Mouse (Mus musculus): ENCODE measurements at regions not wholly inside any gene's neighbourhood (a gene's known extent, or its start where the extent isn't known, plus 50 kb on each side); places are given as distances from the start of the nearest gene placed in this dataset.

DNA sequence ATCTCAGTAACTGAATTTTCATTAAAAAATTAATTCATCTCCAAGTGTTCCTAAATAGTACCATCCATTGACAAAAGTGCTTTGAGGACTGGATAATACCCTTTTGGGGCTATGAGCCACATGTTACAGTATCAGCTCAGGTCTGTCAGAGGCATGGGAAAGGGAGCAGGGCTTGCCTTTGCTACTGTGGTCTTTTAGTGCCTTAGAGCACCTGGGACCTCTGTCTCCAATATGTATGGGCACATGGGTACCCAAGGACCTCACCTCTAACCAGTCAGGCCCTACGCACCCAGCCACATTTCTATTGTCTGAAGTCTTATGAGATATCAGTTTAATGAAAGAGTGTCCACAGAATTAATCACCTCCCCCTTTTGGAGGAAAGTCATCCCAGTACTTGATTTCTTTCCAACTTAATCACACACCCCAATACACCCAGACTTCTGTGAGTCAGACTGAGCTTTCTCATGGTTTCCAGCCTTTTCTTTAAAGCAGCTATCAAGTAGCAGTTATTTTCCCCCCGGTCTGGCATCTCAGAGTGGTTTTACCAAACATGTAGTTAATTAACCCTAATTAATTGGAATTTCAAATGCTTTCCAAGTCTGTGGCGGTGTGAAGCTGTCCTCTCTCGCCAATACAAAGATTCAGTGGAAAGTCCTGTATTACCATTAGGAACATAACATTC, 498.7 kb upstream of the Camk1g start:
- H3K27me3 ChIP-seq (ENCODE audit: control insufficient read depth), result no peaks in the 10 kb centered on the region
- H3K4me1 ChIP-seq (ENCODE audit: control insufficient read depth), result no peaks in the 10 kb centered on the region
- peaks cover 2% of the 10 kb centered on the region; the same call in 1 of the 2 replicates for H3K9me3 ChIP-seq (ENCODE audit: control insufficient read depth, low read length)
- TF ChIP-seq GATA1 (IDR thresholded peaks at IDR 0.05; ENCODE audit: low read length) (no peak), TAL1 (IDR thresholded peaks at IDR 0.05; ENCODE audit: low read length) (no peak)
- H3K36me3 ChIP-seq (ENCODE audit: control insufficient read depth), result no peaks in the 10 kb centered on the region
- H3K4me3 ChIP-seq (replicated peaks), result no peak overlapping the region

DNA sequence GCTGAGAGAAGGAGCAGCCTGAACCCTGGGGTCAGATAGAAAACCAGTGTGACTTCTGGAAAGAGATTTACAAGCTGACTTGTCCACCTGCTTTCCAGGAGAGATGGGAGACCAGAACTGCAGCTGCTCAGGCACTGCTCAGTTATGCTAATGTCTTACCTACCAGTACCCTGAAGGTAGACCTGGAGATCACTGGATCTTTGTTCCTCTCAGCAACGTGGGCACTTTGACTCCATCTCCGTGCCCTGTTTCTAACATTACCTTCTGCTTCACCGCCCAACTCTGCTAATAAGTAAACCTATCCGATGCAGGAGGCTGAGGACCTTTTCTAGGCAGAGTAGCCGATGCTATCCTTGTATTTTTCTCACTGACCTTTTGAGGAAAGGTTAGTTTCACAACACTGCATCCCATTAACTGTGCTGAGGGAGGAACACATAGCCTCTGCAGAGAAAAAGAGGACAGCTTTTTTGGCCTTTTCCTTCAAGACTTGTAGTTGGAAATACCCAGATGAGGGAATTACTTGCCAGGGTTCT, 490.7 kb upstream of the Camk1g start:
- H3K36me3 ChIP-seq (ENCODE audit: control insufficient read depth), result no peaks in the 10 kb centered on the region
- no peak overlapping the region for H3K4me3 ChIP-seq (replicated peaks)
- no peaks in the 10 kb centered on the region for H3K4me1 ChIP-seq (ENCODE audit: control insufficient read depth)
- no peaks in the 10 kb centered on the region for H3K9me3 ChIP-seq (ENCODE audit: control insufficient read depth, low read length)
- no peaks in the 10 kb centered on the region for H3K27me3 ChIP-seq (ENCODE audit: control insufficient read depth)
- no peak for TF ChIP-seq GATA1 (IDR thresholded peaks at IDR 0.05; ENCODE audit: low read length)
- TF ChIP-seq TAL1 (IDR thresholded peaks at IDR 0.05; ENCODE audit: low read length), result no peak

DNA sequence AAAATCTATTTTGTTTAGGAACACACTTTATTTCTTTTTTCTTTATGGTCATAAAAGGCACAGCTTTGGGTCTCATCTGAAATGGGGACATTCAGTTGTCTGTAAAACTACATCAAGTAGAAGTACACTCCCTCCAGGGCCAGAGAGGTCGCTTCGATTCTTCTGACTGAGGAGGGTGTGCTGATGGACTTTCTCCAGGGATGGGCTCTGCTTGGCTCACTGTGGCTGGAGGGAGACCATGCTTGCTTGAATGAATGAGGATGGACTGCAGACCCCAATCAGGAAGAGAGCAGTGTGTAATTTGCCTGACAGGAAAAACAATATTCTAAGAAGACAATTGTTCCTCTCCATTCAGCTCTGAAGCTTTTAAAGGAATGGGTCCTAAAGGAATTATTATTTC, 490.3 kb upstream of the Camk1g start:
- Histone ChIP-seq H3K36me3 (ENCODE audit: control insufficient read depth) (no peaks in the 10 kb centered on the region), H3K27me3 (ENCODE audit: control insufficient read depth) (no peaks in the 10 kb centered on the region), H3K9me3 (ENCODE audit: control insufficient read depth, low read length) (no peaks in the 10 kb centered on the region), H3K4me1 (ENCODE audit: control insufficient read depth) (no peaks in the 10 kb centered on the region), H3K4me3 (replicated peaks) (no peak overlapping the region)
- TF ChIP-seq GATA1 (IDR thresholded peaks at IDR 0.05; ENCODE audit: low read length), result no peak
- TF ChIP-seq TAL1 (IDR thresholded peaks at IDR 0.05; ENCODE audit: low read length), result no peak

DNA sequence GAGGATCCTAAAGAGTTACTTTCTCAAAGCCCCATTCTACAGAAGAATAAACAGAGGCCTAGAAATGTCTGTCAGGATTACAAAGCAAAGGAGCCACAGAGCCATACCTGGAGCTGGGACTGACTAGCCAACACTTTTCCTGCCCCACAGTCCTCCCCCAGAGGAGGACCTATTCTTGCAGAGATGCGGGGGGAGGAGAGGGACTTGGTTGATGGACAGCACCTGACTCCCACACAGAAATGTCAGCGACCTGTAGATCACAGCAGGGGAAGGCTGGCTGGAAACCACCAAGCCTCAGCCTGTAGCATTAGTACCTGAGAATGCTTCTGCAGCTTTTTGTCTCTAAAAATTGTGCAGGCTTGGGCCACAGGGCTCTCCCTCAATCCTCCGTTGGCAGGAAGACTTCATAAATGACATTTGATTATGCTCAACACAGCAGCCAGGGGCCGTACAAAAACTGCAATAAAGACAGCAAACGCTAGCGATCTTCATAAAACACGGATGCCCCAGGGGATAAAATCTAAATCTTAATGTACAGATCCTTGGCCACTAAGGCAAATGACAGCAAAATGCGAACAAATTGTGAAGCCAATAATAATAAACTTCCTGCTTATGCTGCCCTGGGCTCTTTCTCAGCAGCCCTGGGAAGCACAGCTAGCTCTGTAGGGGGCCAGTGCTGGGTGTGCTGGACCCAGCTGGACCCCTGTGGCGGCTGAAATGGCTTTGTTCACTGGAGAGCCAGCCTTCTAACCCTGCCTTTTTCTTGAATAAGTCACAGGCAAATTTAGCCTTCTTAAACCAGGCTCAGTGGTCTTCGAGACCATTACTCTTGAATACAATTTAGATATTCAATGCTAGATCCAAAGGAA, 489.4 kb upstream of the Camk1g start:
- Histone ChIP-seq H3K4me1 (ENCODE audit: control insufficient read depth) (no peaks in the 10 kb centered on the region), H3K9me3 (ENCODE audit: control insufficient read depth, low read length) (no peaks in the 10 kb centered on the region), H3K27me3 (ENCODE audit: control insufficient read depth) (no peaks in the 10 kb centered on the region), H3K36me3 (ENCODE audit: control insufficient read depth) (no peaks in the 10 kb centered on the region), H3K4me3 (replicated peaks) (no peak overlapping the region)
- no peak for TF ChIP-seq GATA1 (IDR thresholded peaks at IDR 0.05; ENCODE audit: low read length)
- TF ChIP-seq TAL1 (IDR thresholded peaks at IDR 0.05; ENCODE audit: low read length), result no peak

DNA sequence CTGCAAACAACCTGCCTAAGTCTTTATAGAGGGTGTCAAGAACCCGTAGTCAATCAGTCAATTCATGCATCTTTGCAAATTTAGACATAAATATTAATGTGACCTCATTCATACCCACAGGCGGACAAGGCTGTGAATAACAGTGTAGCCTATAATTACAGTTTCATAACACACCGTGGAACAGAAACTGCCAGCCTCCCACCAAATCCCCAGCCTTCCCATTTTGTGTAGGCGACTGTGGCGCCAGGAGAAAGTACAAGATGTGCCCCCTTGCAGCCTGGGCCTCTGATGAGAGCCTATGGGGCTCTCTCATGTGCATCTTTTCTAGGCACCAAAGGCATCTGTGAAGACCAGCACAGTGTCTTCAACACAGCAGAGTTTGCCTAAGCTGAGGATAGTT, 477.8 kb upstream of the Camk1g start:
- Histone ChIP-seq H3K4me3 (replicated peaks) (no peak overlapping the region), H3K27me3 (ENCODE audit: control insufficient read depth) (no peaks in the 10 kb centered on the region), H3K36me3 (ENCODE audit: control insufficient read depth) (no peaks in the 10 kb centered on the region), H3K9me3 (ENCODE audit: control insufficient read depth, low read length) (no peaks in the 10 kb centered on the region; the same call in 1 of the 2 replicates), H3K4me1 (ENCODE audit: control insufficient read depth) (no peaks in the 10 kb centered on the region)
- no peak for TF ChIP-seq TAL1 (IDR thresholded peaks at IDR 0.05; ENCODE audit: low read length)
- no peak for TF ChIP-seq GATA1 (IDR thresholded peaks at IDR 0.05; ENCODE audit: low read length)

DNA sequence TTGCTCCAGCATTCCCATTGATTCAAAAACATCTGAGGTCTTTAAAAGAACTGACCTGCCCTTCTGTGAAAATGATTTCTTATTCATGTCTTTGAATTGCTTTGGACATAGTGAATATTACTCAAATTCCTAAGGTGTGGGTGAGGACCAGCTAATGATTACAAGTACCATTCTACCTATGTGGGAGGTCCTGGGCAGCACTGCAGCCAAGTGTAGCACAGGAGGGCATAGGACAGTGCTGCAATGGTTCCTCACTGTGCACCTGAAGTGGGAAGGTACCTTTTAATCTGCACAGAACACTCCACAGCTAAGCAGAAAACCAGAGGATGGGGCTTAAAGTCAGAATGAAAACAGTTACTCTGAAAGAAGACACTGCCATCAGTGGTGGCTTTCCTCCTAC, 474.8 kb upstream of the Camk1g start:
- Histone ChIP-seq H3K4me1 (ENCODE audit: control insufficient read depth) (no peaks in the 10 kb centered on the region), H3K27me3 (ENCODE audit: control insufficient read depth) (no peaks in the 10 kb centered on the region), H3K9me3 (ENCODE audit: control insufficient read depth, low read length) (no peaks in the 10 kb centered on the region), H3K36me3 (ENCODE audit: control insufficient read depth) (no peaks in the 10 kb centered on the region), H3K4me3 (replicated peaks) (no peak overlapping the region)
- TF ChIP-seq TAL1 (IDR thresholded peaks at IDR 0.05; ENCODE audit: low read length) (no peak), GATA1 (IDR thresholded peaks at IDR 0.05; ENCODE audit: low read length) (no peak)

DNA sequence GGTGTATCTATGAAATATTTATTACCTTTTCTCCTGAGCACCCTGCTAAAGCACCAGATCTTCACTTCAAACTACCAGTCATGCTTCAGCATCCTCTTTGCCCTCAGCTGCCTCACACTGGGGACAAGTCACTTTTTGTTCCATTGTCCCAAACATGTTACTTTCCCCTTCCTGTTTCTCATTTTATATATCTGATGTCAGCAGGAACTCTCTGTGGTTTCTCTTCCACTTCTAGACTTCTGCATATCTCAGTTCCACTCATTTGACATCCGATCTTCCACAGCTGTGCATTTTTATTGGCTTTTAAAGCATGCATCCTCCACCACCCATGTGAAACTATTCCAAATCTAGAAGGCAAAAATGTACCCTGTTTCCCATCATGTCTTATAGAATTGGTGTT, 474.4 kb upstream of the Camk1g start:
- H3K27me3 ChIP-seq (ENCODE audit: control insufficient read depth), result no peaks in the 10 kb centered on the region
- TF ChIP-seq GATA1 (IDR thresholded peaks at IDR 0.05; ENCODE audit: low read length), result no peak
- TF ChIP-seq TAL1 (IDR thresholded peaks at IDR 0.05; ENCODE audit: low read length), result no peak
- no peak overlapping the region for H3K4me3 ChIP-seq (replicated peaks)
- H3K4me1 ChIP-seq (ENCODE audit: control insufficient read depth), result no peaks in the 10 kb centered on the region
- no peaks in the 10 kb centered on the region for H3K36me3 ChIP-seq (ENCODE audit: control insufficient read depth)
- no peaks in the 10 kb centered on the region for H3K9me3 ChIP-seq (ENCODE audit: control insufficient read depth, low read length)

DNA sequence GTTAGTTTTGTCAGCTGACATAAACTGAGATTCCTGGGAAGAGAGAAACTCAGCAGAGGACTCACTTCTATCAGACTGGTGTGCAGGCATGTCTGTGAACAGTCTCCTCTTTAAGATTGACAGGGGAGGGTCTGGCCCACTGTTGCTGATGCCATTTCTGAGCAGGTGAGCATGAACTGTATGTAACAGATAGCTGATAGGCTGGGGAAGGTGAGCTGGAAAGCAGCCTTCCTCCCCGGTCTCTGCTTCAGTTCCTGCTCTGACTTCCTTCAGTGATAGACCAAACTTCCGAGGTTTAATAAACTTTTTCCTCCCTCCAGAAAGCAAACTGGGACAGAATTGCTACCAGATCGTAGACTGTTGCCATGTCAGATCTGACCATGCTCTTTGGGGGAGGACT, 430.9 kb upstream of the Camk1g start:
- no peaks in the 10 kb centered on the region for H3K36me3 ChIP-seq (ENCODE audit: control insufficient read depth)
- H3K27me3 ChIP-seq (ENCODE audit: control insufficient read depth), result no peaks in the 10 kb centered on the region
- H3K4me1 ChIP-seq (ENCODE audit: control insufficient read depth), result no peaks in the 10 kb centered on the region
- H3K9me3 ChIP-seq (ENCODE audit: control insufficient read depth, low read length), result no peaks in the 10 kb centered on the region
- no peak overlapping the region for H3K4me3 ChIP-seq (replicated peaks)
- TF ChIP-seq TAL1 (IDR thresholded peaks at IDR 0.05; ENCODE audit: low read length), result no peak
- TF ChIP-seq GATA1 (IDR thresholded peaks at IDR 0.05; ENCODE audit: low read length), result no peak

DNA sequence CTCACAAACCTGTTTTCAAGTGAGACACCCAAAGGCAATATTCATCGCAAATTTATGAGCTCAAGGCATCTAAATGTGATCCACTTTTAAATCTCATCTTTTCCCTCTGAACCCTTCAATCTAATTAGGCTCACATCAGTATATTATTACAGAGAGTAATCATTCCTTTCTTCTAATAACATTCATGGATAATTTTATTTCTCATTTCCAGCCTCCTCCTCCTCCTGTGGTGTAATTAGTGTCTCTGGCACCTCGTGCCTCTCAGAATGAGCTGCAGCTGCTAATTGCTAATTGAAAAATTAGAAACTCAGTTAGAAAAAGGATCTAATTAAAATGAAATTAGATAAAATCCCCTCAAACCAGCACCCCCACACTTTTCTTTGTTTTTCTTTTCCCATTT, 420.5 kb upstream of the Camk1g start:
- TF ChIP-seq GATA1 (IDR thresholded peaks at IDR 0.05; ENCODE audit: low read length), result no peak
- no peak for TF ChIP-seq TAL1 (IDR thresholded peaks at IDR 0.05; ENCODE audit: low read length)
- Histone ChIP-seq H3K27me3 (ENCODE audit: control insufficient read depth) (no peaks in the 10 kb centered on the region), H3K4me1 (ENCODE audit: control insufficient read depth) (no peaks in the 10 kb centered on the region), H3K36me3 (ENCODE audit: control insufficient read depth) (no peaks in the 10 kb centered on the region), H3K4me3 (replicated peaks) (no peak overlapping the region), H3K9me3 (ENCODE audit: control insufficient read depth, low read length) (no peaks in the 10 kb centered on the region)
